Mouse (Mus musculus): Measurements from ENCODE around the gene Esf1. TPM values are rescaled to one million over a fixed set of nuclear protein-coding genes. Genes with fewer than 3 reads are reported as not detected.
"Not testable (repeated sequence)": the region's sequence is repeated elsewhere in the genome, so short reads cannot be mapped to it uniquely, and the experiment has no call there.

Esf1 gene
- total RNA-seq, 2 experiments from 2014 or later = 19.5 to 23.8 TPM

DNA sequence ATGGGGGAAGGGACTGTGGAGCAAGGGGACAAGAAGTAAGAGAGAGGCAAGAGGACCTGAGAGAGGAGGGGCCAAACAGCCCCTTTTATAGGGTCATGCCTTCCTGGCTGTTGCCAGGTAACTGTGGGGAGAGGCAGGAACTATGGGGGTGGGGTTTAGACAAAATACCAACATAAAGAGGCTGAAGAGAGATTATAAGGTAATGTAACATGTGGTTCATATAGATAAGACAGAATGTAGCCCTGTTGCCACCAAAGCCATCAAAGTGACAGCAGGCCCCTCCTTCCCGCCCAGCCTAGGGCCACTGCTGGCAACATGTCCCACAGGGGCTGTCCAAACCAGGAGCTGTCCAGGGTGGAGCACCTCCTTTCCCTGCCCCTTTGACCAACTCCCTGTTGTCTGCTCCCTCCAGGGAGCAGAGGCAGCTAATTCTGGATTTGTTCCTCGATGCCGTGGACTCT lies 73.2 kb downstream of the Esf1 start:
- no peak for DNase-seq (ENCODE audit: low spot score in 2 of 2)

DNA sequence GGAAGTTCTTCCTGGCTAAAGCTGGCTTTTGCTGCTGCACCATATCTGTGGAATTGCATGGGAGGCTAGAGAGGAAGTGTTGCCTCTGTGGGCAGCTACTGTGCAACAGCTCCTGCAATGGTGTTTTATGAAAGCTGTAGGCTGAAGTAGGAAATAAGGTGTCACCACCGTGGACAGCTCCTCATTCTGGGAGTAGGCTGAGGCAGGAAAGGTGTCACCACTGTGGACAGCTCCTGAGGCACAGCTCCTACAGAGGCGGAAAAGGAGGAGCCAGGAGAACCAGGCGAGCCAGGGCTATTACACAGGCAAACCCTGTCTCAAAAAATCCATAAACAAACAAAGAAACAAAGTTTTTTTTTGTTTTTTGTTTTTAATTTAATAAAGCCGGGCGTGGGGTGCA lies 74.3 kb downstream of the Esf1 start:
- no peak for DNase-seq (ENCODE audit: low spot score in 2 of 2)

GRCm38 (mm10) chr2:140093433-140093832 lies 76.9 kb downstream of the Esf1 start:
- DNase-seq (ENCODE audit: low spot score in 2 of 2) = no peak

DNA sequence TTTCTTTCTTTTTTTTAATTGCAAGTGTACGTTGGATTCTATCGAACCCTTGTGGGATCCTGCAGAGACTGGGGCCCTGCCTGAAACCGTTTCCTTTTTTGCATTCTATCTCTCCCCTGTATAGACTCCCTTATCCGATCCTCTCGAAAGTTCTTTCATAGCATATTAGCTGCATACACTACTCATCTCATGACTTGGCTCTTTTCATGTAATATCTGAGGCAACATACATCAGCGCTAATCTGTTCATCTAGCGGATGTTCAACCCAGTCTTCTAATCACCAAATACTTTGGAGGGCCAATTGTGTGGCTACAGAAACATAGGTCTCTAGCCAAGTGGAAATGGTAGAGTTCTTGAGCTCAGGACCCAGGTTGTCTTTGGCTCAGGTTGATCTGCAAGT lies 86.1 kb downstream of the Esf1 start:
- DNase-seq (ENCODE audit: low spot score in 2 of 2) = no peak

DNA sequence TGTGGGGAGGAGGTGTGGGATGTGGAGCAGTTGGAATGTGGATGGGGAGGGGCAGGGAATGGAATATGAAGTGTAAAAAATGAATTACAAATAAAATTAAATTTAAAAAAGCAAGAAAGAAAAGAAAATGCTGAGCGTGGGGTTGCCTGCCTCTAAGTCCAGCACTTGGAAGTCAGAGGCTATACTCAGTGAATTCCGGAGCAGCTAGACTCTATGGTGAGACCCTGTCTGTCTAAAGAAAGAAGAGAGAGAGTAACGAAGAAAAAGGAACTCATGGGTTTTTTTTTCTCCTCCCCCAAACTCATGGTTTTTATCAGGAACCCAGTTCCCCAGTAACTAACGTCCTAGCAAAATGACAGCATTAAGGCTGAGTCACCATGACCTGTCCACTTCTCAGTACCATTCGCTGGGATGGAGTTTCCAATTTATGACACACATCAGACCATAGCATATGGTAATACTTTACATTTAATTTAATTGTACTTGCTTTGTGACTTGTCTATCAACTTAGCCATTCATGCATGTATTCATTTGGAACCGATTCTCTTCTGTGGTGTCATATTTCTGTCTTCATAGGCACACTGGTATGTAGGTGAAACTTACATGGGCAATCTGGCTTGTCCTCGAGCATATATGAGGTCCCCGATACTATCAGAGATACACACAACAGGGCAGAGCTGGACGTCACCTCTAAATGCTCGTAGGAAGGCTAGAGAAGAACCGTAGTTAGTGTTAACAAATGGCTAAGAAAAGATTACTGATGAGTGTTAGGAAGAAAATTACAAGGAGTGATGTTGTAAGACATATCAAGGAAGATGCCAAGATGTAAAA lies 89.4 kb downstream of the Esf1 start:
- no peak for DNase-seq (ENCODE audit: low spot score in 2 of 2)

DNA sequence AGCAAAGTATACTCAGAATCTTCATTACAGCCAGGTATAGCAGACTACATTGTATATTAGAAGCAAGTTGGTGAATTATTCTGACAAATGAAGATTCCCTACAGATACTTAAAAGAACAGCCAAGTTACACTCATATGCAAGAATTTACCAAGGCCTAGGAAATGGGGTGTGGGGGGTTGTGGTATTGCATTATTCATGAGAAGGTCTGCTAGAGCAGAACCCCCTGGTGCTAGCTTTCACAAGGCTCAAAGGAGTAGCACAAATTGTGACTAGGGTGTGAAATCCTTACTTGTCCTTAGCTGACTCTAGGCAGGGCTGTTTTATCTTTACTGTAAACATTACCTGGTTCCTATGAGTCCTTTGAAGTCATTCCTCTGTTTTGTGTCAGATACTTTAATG lies 91.1 kb downstream of the Esf1 start:
- not testable (repeated sequence) for DNase-seq (ENCODE audit: low spot score in 2 of 2)

GRCm38 (mm10) chr2:140078600-140079280 lies 91.6 kb downstream of the Esf1 start:
- no peak for DNase-seq (ENCODE audit: low spot score in 2 of 2)

GRCm38 (mm10) chr2:140077476-140077875 lies 92.9 kb downstream of the Esf1 start:
- no peak for DNase-seq (ENCODE audit: low spot score in 2 of 2)

DNA sequence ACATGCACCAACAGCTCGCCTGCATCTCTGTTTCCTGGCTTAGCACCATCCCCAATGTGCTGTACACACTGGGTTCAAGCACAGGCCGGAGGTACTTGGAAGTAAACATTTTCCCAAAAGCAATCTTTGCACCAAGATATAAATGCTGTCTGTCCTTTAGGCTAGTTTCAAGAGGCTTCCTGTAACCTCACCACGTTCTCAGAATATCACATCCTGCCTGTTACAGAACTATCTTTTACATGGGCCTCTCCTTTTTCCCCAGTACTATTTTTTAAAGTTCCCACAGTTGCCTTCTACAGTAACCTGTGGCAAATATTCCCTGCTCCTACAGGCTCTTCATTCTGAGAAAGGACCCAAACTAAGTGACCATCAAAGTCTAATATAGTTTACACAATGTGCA lies 95.2 kb downstream of the Esf1 start:
- DNase-seq (ENCODE audit: low spot score in 2 of 2) = no peak

Other genes starting within 250 kb of the Esf1 start
- gene Tasp1, start 103.8 kb downstream of the Esf1 start, total RNA-seq (2021) = 1 to 10 TPM; 8.0 to 9.1 TPM
- gene Gm17374, start 18.5 kb downstream of the Esf1 start, total RNA-seq (2021) = not detected
- 10 to 100 TPM; 23.2 to 31.0 TPM for gene Ndufaf5, start 85 bp upstream of the Esf1 start, total RNA-seq (2021)
- gene Sel1l2, start 219.1 kb upstream of the Esf1 start, total RNA-seq (2021) = not detected
- gene Macrod2, start 224.7 kb upstream of the Esf1 start, total RNA-seq (2021) = 1 to 10 TPM; 8.4 to 8.6 TPM